Mouse (Mus musculus): ENCODE measurements around the gene Cept1. TPM values are rescaled to one million over a fixed set of nuclear protein-coding genes. Genes with fewer than 3 reads are reported as not detected.

Gene Cept1
- total and polyA plus RNA-seq, 3 experiments = 0.95 to 66.7 (median 31.1) TPM

DNA sequence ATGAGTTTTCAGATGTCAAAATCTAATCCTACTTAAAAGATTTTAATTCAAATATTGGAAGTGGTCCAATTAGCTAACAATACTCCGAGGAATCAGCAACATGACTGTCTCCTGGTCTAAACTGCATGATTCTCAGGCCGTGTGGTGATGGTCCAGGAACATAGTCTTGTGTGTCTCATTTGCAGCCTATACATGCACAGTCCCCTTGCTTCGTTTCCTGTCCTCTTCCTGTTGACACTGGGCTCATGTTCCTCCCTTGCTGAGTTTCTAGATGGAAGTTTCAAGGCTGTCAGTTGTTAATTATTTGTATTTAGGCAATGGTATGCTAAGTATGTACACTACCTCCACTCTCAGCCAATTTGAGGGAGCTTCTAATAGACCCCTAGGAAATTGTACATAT is 50.6 kb downstream of the Cept1 start:
- peaks cover 7% of the 10 kb centered on the region; the same call in 1 of the 2 replicates for H3K27me3 ChIP-seq (ENCODE audit: insufficient read depth, low read length)
- H3K4me1 ChIP-seq (ENCODE audit: insufficient read depth, low read depth, low read length) = no peaks in the 10 kb centered on the region; the same call in 1 of the 2 replicates
- no peaks in the 10 kb centered on the region for H3K9me3 ChIP-seq (replicated peaks)
- no peak for DNase-seq (ENCODE audit: low spot score)
- no peak for TF ChIP-seq CTCF (IDR thresholded peaks at IDR 0.05; ENCODE audit: low read depth, low read length)
- no peak for TF ChIP-seq GATA1 (IDR thresholded peaks at IDR 0.05; ENCODE audit: borderline replicate concordance, low read length)
- TF ChIP-seq TAL1 (conservative IDR thresholded peaks at IDR 0.05; ENCODE audit: low read depth, low read length) = no peak
- TF ChIP-seq POLR2AphosphoS5 (IDR thresholded peaks at IDR 0.05; ENCODE audit: insufficient replicate concordance, low read depth, low read length) = no peak
- no peak for TF ChIP-seq GATA2 (IDR thresholded peaks at IDR 0.05; ENCODE audit: borderline replicate concordance, low read depth, low read length)
- no peak overlapping the region for H3K4me3 ChIP-seq (ENCODE audit: low read depth, low read length)
- peaks cover 11% of the 10 kb centered on the region for H3K36me3 ChIP-seq (replicated peaks)
- no peak for ATAC-seq (ENCODE audit: extremely low read depth, insufficient number of reproducible peaks, low FRiP score, poor library complexity, severe bottlenecking)

DNA sequence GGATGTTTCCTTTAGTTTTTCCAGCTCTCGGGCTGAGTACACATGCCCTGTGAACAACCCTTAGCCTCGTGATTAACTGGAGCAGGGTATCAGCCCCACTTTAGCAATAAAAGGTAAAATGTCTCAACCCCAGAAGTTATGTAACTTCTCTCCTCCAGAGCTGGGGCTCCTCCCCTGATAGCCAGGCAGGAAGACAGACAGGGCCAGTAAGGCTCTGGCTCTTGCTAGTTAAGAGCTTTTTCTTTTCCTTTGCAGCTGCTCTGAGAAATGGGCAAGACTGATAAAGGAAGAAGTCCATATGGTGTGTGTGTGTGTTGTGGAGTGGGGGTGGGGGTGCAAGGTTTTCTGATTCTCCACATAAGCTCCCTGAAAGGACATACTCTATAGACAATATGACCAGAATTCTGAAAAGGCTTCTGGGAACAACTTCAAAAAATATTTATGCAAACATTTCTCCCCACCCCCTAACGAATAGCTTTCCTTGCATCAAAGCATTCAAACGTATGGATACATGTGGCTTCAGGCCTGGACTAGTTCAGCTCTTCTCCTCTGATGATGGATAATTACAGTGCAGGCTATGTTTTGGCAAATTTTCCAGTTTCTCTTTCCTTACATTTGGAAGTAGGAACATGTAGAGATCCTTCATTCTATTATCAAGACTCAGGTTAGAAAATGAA is 51.4 kb downstream of the Cept1 start:
- TF ChIP-seq GATA1 (IDR thresholded peaks at IDR 0.05; ENCODE audit: borderline replicate concordance, low read length) = no peak
- no peak for TF ChIP-seq GATA2 (IDR thresholded peaks at IDR 0.05; ENCODE audit: borderline replicate concordance, low read depth, low read length)
- no peak for TF ChIP-seq CTCF (IDR thresholded peaks at IDR 0.05; ENCODE audit: low read depth, low read length)
- TF ChIP-seq TAL1 (conservative IDR thresholded peaks at IDR 0.05; ENCODE audit: low read depth, low read length) = no peak
- TF ChIP-seq POLR2AphosphoS5 (IDR thresholded peaks at IDR 0.05; ENCODE audit: insufficient replicate concordance, low read depth, low read length) = no peak
- Histone ChIP-seq H3K9me3 (replicated peaks) (no peaks in the 10 kb centered on the region), H3K27me3 (ENCODE audit: insufficient read depth, low read length) (peaks cover 9% of the 10 kb centered on the region; the same call in 1 of the 2 replicates), H3K4me3 (ENCODE audit: low read depth, low read length) (no peak overlapping the region), H3K36me3 (replicated peaks) (peaks cover 6% of the 10 kb centered on the region), H3K4me1 (ENCODE audit: insufficient read depth, low read depth, low read length) (no peaks in the 10 kb centered on the region; the same call in 1 of the 2 replicates)
- no peak for DNase-seq (ENCODE audit: low spot score)
- ATAC-seq (ENCODE audit: extremely low read depth, insufficient number of reproducible peaks, low FRiP score, poor library complexity, severe bottlenecking) = peak; percentile 61

GRCm38 (mm10) chr3:106495346-106496044 is 52.1 kb downstream of the Cept1 start:
- DNase-seq (ENCODE audit: low spot score) (no peak), ATAC-seq (ENCODE audit: extremely low read depth, insufficient number of reproducible peaks, low FRiP score, poor library complexity, severe bottlenecking) (no peak)
- H3K4me1 ChIP-seq (ENCODE audit: insufficient read depth, low read depth, low read length) = no peaks in the 10 kb centered on the region; the same call in 1 of the 2 replicates
- no peak for TF ChIP-seq GATA2 (IDR thresholded peaks at IDR 0.05; ENCODE audit: borderline replicate concordance, low read depth, low read length)
- TF ChIP-seq CTCF (IDR thresholded peaks at IDR 0.05; ENCODE audit: low read depth, low read length) = no peak
- no peak for TF ChIP-seq TAL1 (conservative IDR thresholded peaks at IDR 0.05; ENCODE audit: low read depth, low read length)
- no peak for TF ChIP-seq POLR2AphosphoS5 (IDR thresholded peaks at IDR 0.05; ENCODE audit: insufficient replicate concordance, low read depth, low read length)
- TF ChIP-seq GATA1 (IDR thresholded peaks at IDR 0.05; ENCODE audit: borderline replicate concordance, low read length) = no peak
- peaks cover 1% of the 10 kb centered on the region for H3K36me3 ChIP-seq (replicated peaks)
- no peaks in the 10 kb centered on the region for H3K9me3 ChIP-seq (replicated peaks)
- H3K4me3 ChIP-seq (ENCODE audit: low read depth, low read length) = no peak overlapping the region
- peaks cover 11% of the 10 kb centered on the region; the same call in 1 of the 2 replicates for H3K27me3 ChIP-seq (ENCODE audit: insufficient read depth, low read length)

DNA sequence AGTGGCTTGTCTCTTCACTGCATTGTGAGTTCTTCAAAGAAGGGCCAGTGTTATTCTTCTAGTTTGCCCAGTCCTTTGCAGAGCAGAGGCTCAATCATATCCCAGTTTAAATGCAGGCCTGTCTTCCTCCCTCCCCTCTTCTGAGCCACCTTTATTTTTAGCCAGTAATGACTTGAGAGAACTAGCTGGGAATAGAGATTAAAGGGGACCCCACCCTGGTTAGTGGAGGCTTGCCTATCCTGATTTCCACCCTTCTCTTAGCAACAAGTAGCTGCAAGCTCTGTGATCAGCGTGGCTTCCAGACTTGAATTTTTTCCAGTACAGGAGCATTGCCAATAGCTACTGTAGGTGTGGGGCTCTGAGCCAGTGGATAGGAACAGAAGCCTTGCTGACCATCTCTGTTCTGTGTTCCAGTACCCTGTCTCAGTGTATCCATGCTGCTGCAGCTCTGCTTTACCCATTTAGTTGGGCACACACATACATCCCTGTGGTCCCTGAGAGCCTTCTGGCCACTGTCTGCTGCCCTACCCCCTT is 53.1 kb downstream of the Cept1 start:
- H3K27me3 ChIP-seq (ENCODE audit: insufficient read depth, low read length) = peaks cover 14% of the 10 kb centered on the region; the same call in 1 of the 2 replicates
- no peak for ATAC-seq (ENCODE audit: extremely low read depth, insufficient number of reproducible peaks, low FRiP score, poor library complexity, severe bottlenecking)
- no peaks in the 10 kb centered on the region for H3K36me3 ChIP-seq (replicated peaks)
- DNase-seq (ENCODE audit: low spot score) = no peak
- no peak overlapping the region for H3K4me3 ChIP-seq (ENCODE audit: low read depth, low read length)
- no peak for TF ChIP-seq GATA1 (IDR thresholded peaks at IDR 0.05; ENCODE audit: borderline replicate concordance, low read length)
- no peak for TF ChIP-seq POLR2AphosphoS5 (IDR thresholded peaks at IDR 0.05; ENCODE audit: insufficient replicate concordance, low read depth, low read length)
- no peak for TF ChIP-seq GATA2 (IDR thresholded peaks at IDR 0.05; ENCODE audit: borderline replicate concordance, low read depth, low read length)
- TF ChIP-seq CTCF (IDR thresholded peaks at IDR 0.05; ENCODE audit: low read depth, low read length) = no peak
- TF ChIP-seq TAL1 (conservative IDR thresholded peaks at IDR 0.05; ENCODE audit: low read depth, low read length) = no peak
- H3K4me1 ChIP-seq (ENCODE audit: insufficient read depth, low read depth, low read length) = no peaks in the 10 kb centered on the region; the same call in 1 of the 2 replicates
- H3K9me3 ChIP-seq (replicated peaks) = no peaks in the 10 kb centered on the region

DNA sequence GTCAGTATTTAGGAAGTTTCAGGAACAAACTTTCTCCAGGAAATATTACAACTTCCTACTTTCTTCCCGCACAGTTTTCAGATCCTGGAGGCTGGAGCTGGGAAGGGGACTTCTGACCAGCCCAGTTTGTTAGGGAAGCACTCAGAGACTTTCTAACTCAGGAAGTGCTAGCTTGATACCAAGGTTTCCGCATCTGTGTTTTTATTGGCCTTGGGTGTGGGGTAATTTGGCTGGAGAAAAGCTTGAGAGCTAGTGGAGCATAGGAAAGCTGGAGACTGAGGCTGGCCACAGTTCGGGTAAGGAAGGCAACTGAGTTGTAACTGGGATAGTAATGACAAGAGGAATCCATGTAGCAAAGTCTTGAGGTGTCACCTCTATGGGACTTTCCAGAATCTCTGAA is 53.7 kb downstream of the Cept1 start:
- no peak for ATAC-seq (ENCODE audit: extremely low read depth, insufficient number of reproducible peaks, low FRiP score, poor library complexity, severe bottlenecking)
- Histone ChIP-seq H3K4me1 (ENCODE audit: insufficient read depth, low read depth, low read length) (no peaks in the 10 kb centered on the region; the same call in 1 of the 2 replicates), H3K4me3 (ENCODE audit: low read depth, low read length) (no peak overlapping the region), H3K36me3 (replicated peaks) (no peaks in the 10 kb centered on the region), H3K27me3 (ENCODE audit: insufficient read depth, low read length) (peaks cover 14% of the 10 kb centered on the region; the same call in 1 of the 2 replicates), H3K9me3 (replicated peaks) (no peaks in the 10 kb centered on the region)
- no peak for TF ChIP-seq CTCF (IDR thresholded peaks at IDR 0.05; ENCODE audit: low read depth, low read length)
- TF ChIP-seq GATA2 (IDR thresholded peaks at IDR 0.05; ENCODE audit: borderline replicate concordance, low read depth, low read length) = no peak
- no peak for TF ChIP-seq TAL1 (conservative IDR thresholded peaks at IDR 0.05; ENCODE audit: low read depth, low read length)
- no peak for TF ChIP-seq GATA1 (IDR thresholded peaks at IDR 0.05; ENCODE audit: borderline replicate concordance, low read length)
- no peak for TF ChIP-seq POLR2AphosphoS5 (IDR thresholded peaks at IDR 0.05; ENCODE audit: insufficient replicate concordance, low read depth, low read length)
- DNase-seq (ENCODE audit: low spot score) = no peak

DNA sequence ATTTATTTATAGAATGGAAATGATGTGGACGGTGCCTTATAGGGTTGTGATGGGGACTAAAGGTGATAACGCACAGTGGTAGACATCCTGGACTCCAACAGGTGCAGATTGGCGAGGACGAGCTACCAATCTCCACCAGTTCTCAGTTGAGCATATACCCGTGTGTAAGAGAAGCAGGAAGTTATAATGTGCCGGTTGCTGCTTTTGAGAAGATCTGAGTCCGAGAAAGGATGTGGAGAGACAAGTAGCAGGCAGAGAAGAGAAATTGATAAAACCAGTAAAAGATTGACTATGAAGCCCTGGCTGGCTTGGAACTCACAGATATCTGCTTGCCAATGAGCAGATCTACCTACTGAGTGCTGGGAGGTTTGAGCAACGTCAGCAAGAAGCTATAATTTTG is 54.4 kb downstream of the Cept1 start:
- Histone ChIP-seq H3K9me3 (replicated peaks) (no peaks in the 10 kb centered on the region), H3K36me3 (replicated peaks) (no peaks in the 10 kb centered on the region), H3K4me1 (ENCODE audit: insufficient read depth, low read depth, low read length) (no peaks in the 10 kb centered on the region; the same call in 1 of the 2 replicates), H3K4me3 (ENCODE audit: low read depth, low read length) (no peak overlapping the region), H3K27me3 (ENCODE audit: insufficient read depth, low read length) (peaks cover 14% of the 10 kb centered on the region; the same call in 1 of the 2 replicates)
- TF ChIP-seq POLR2AphosphoS5 (IDR thresholded peaks at IDR 0.05; ENCODE audit: insufficient replicate concordance, low read depth, low read length) (no peak), GATA1 (IDR thresholded peaks at IDR 0.05; ENCODE audit: borderline replicate concordance, low read length) (no peak), GATA2 (IDR thresholded peaks at IDR 0.05; ENCODE audit: borderline replicate concordance, low read depth, low read length) (no peak), TAL1 (conservative IDR thresholded peaks at IDR 0.05; ENCODE audit: low read depth, low read length) (no peak), CTCF (IDR thresholded peaks at IDR 0.05; ENCODE audit: low read depth, low read length) (no peak)
- no peak for ATAC-seq (ENCODE audit: extremely low read depth, insufficient number of reproducible peaks, low FRiP score, poor library complexity, severe bottlenecking)
- no peak for DNase-seq (ENCODE audit: low spot score)

Measured in G1E (cell line).